Mouse (Mus musculus): ENCODE results near the gene Igf2bp3.
A peak's percentile ranks its signal among the peaks of the same experiment; 100 is the strongest.
"Not testable (repeated sequence)": the region's sequence is repeated elsewhere in the genome, so short reads cannot be mapped to it uniquely, and the experiment has no call there.

Igf2bp3 gene

DNA sequence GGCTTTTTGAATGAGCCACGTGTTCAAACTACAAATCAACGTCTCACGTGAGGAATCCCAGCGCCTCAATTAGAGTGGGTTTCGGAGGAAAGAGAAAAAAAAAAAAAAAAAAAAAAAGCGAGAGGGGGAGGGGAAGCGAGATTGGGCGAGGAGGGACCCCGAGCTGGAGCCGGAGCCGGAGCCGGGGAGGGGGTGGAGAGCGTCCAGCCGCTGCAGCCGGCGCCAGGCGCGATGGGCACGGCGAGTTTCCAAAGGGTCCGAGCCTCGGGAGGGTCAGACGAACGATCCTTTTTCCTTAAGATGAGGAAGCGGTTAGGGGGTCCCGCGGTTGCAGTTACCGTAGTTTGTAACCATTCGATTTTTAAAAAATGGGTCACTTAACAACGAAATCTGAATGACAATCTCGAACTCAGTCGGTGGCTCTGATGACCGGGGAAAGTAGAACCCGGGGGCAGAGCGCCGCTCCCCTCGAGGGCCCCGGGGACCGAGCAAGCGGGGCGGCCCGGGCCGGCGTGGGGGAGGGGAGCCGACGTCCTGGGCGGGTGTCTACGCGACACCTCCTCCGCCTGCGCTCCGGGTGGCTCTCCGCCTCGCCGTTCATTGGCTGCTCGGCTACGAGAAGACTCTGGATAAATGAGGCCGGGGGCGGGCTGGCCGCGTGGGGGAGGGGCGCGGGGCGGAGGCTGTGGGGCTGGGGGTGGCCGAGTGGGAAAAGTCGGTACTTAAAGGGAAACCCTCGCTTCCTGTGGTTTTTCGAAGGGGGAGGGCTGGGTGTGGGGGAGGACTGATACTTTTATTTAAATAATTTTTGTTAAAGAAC is at the start of gene Igf2bp3:
Gene Igf2bp3 (minus strand): TSS at position 30 of the 820 bp plus-strand sequence.
- peak; percentile 62 to 70 for DNase-seq (ENCODE audit: low spot score in 2 of 2)

DNA sequence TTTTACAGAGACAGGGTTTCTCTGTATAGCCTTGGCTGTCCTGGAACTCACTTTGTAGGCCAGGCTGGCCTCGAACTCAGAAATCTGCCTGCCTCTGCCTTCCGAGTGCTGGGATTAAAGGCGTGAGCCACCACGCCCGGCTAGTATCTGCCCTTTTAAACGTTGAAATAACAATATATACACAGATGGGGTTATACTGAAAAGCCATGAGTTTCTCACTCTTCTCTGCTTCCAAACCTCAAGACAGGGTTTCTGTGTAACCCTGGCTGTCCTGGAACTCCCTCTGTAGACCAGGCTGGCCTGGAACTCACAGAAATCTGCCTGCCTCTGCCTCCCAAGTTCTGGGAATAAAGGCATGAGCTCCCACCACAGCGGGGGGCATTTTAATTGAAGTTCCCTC is 49.7 kb upstream of the Igf2bp3 start:
- DNase-seq (ENCODE audit: low spot score in 2 of 2) = not testable (repeated sequence)

DNA sequence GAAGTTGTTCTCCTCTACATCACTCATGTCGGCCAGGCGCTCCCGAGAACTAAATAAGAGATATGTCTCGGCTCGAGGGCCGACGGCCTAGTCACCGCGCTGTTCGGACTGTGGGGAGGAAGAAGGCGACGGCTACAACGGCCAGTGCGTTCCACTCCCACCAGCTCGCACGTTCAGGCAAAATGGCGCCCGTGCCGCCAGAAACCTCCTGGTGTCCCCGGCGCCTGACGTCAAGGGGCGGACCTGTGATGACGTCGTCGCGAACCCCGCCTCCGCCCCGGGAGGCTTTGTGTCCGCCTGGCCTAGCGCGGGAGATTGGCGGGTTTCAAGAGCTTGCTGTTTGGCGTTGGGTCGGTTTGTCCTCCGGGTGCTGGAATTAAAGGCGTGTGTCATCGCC is 49.1 kb upstream of the Igf2bp3 start, which contains the start of gene Tra2a:
Gene Tra2a (minus strand): TSS at position 187 of the 397 bp plus-strand sequence.
- DNase-seq (ENCODE audit: low spot score in 2 of 2) = peak; percentile 96 to 97

DNA sequence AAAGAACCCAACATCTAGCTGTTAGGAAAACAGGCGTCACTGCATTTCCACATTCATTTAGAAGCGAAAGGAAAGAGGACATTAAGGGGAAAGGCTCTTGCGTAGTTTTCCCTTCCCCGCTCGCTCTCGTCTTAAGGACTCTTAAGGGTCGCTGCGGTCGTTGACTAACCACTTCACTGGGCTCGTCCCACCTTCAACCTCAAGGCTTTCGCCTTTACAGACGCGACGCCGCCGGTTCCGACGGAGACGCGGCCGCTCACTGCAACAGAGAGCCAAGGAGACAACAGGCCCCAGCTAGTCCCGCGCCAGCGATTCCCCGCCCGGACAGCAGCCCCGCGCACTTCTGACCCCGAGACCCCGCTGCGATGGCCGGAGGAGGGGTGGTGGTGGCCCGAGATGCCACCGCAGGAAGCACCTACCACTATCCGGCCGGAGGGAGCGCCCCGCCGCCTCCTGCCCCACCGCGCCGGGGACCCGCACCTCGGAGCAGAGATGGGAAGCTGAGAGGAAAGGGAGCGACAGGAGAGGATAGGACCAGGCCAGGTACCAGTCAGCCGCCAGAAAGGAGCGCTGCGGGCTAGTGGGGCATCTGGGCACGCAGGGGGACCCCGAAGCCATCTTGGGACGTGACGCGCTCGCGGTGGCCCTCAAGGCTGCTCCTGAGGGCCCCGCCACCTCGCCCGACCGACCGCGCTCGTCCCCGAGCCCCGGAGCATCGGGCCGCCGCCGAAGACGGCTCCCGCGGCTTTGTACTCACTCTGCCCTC is 48.5 kb upstream of the Igf2bp3 start:
- DNase-seq (ENCODE audit: low spot score in 2 of 2) = peak in 1 of 2 experiments; percentile 26

DNA sequence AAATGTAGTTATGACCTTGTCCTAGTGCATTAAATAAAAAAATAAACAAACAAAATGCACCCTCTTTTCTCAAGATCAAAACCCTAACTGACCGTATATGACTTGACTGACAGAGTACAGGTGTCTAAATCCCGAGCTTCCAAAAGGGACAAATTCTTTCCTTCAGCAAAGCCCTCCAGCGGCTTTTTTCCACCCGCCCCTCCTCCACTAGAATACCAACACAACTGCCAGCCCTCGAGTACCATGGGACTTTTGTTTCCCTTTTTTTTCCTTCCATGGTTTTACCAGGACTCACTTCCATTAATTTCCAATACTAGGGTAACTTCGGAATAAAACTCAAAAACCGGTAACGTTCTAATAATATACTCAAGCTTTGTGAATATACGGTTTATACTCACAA is 47.7 kb upstream of the Igf2bp3 start:
- DNase-seq (ENCODE audit: low spot score in 2 of 2) = no peak

DNA sequence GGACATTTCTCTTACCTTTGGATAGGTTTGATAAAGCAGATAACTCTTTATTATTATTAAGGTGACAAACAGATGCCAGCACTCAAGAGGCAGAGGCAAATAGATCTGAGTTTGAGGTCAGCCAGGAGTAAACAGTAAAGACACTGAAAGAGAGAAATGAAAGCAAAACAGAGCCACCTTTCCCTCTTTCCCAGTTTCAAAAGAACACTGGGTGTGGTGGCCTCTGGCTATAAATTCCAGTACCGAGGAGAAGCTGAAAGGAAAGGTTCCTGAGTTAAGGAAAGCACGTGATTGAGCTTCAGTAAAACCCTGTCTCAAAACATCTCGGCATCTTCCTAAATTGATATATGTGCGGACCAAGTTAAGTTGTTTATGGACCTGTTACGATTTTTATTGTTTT is 45.0 kb upstream of the Igf2bp3 start:
- DNase-seq (ENCODE audit: low spot score in 2 of 2) = no peak

DNA sequence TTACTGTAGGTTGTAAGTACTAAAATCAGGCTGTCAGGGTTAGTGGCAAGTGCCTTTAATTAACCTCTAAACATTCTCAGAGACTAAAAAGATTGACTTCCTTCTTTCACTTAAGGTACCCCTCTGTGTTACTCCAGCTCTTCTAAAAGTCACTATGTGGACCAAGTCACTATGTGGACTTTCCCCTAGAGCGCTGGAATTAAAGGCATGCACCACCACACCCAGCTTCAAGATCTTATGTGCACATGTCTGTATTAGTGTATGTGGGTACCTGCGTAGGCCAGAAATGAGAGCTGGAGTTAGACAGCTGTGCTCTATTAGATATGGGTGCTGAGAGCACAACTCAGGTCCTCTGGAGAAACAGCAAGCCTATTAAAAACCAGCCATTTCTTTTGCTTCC is 43.1 kb upstream of the Igf2bp3 start:
- DNase-seq (ENCODE audit: low spot score in 2 of 2) = no peak

DNA sequence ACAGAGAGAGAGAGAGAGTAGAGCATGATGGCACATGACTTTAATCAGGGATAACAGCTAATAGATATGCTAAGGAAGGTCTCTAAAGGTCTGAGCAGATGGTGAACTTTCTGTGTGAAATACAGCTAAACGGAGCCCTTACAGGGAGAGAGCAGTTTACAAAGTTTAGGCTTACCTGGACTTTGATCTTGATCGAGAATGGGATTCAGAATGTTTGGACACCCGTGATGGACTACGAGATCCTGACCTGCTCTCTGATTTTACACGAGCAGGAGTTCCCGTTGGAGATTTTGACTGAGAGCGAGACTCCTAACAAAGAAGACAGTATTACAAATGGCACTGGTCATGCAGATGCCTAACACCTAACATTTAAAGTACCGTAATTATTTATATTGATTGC is 37.5 kb upstream of the Igf2bp3 start:
- DNase-seq (ENCODE audit: low spot score in 2 of 2) = no peak

DNA sequence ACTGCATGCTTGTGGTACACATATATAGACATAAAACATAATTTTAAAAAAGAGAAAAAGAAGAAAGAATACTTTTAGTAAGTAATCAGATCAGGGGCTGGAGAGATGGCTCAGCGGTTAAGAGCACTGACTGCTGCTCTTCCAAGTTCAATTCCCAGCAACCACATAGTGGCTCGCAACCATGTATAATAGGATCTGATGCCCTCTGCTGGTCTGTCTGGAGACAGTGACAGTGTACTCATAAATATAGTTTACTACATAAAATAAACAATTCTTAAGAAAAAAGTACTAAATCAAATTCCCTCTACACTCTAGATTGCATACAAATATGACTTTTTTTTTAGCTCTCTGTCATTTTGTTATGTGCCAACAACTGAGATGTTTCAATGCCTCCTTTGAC is 36.4 kb upstream of the Igf2bp3 start:
- DNase-seq (ENCODE audit: low spot score in 2 of 2) = no peak

DNA sequence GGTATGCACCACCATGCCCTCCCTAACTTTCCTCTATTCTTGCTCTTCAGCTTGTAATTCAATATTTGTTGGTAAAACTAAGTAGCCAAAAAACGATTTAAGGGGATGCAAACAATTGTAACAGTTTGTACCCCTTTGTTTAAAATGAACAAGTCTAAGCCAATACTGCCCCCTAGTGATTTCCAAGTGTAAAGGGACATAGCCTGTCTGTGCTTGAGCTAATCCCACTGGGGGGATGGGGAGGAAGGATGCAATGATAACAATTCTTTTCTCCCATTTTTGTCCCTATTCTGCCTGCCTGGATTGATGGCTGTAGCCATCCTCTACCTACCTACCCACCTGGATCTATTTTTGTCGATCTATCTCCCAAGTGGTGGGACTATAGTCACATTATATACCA is 32.5 kb upstream of the Igf2bp3 start:
- no peak for DNase-seq (ENCODE audit: low spot score in 2 of 2)

DNA sequence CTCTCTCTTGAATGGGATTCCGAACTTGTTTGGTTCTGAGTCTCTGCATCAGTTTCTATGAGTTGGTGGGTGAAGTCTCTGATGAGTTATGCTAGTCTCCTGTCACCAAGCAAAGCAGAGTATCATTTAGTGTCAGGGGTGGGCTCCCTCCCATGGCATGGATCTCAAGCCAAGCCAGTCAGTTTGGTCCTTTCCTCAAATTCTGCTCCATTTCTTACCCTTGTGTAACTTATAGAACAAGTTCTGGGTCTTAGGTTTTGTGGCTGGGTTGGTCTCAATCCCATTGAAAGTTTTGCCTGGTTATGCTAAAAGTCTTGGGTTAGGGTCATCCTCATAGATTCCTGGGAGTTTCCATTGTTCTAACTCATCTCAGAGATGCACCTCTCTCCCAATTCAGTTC is 27.6 kb upstream of the Igf2bp3 start:
- DNase-seq (ENCODE audit: low spot score in 2 of 2) = no peak

DNA sequence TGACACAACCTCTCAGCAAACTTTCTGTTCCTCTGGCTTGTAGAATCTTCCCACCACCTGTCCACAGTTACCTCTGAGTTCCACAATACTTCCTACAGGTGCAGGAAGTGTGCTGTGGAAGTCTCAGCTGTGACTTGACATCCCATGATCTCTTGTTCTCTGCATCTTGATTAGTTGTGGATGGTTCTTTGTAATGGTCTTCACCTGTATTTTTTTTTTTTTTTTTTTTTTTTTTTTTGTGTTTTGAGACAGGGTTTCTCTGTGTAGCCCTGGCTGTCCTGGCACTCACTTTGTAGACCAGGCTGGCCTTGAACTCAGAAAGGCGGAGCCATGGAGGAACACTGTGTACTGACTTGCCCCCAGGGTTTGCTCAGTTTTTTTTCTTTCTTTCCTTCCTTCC is 26.8 kb upstream of the Igf2bp3 start:
- DNase-seq (ENCODE audit: low spot score in 2 of 2) = no peak

DNA sequence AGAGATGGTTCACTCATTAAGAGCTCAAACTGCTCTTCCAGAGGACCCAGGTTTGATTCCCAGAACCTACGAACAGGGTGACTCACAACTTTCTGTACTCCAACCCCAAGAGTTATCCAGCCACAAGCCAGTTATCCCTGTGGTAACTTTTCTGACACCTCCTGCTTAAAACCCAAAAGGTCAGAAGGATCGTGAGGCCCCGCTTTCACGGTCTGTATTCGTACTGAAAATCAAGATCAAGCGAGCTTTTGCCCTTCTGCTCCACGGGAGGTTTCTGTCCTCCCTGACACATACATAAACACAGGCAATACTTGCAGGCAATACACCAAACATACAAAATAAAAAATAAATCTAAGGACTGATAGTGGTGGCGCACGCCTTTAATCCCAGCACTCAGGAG is 21.6 kb upstream of the Igf2bp3 start:
- DNase-seq (ENCODE audit: low spot score in 2 of 2) = peak; percentile 97 to 100

DNA sequence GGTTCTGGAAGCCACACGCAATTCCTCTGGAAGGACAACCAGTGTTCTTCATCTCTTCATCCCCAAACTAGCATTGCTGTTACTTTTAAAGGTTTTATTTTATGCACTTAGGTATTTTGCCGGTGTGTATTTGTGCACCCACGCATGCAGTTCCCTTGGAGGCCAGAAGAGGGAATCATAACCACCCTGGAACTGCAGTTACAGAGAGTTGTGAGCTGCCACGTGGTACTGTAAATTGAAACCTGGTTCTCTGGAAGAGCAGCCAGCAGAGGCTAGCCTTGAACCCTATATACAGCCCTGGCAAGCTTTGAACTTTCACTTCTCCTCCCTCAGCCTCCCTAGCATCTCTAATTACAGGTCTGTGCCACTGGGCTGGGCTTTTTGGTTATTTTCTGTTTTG is 18.6 kb upstream of the Igf2bp3 start:
- no peak for DNase-seq (ENCODE audit: low spot score in 2 of 2)

DNA sequence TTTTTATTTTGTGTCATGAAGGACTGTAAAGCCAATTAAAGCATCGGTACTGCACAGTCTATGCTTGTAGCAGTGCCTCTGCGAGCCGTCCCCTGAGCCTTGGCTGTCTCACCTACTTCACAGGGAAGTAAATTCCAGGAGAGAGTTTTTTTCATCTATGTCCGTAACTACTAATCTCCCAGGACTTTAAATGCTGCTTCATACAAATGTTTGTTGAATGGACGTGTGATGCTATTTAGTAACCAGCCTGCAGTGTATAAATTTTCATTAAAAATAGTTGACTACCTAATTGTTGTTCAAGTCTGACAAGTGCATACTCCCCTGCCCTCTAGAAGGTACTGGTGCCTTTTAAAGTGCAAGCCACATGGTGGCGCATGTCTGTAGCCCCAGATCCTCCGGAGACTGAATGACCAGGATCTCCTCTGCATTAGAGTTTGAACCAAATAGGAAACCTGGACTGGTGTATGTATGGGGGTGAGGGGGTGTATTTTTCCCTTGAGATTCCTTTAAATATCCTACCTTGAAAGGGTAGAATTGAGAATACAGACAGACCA is 13.4 kb upstream of the Igf2bp3 start:
- DNase-seq (ENCODE audit: low spot score in 2 of 2) = peak in 1 of 2 experiments; percentile 31

DNA sequence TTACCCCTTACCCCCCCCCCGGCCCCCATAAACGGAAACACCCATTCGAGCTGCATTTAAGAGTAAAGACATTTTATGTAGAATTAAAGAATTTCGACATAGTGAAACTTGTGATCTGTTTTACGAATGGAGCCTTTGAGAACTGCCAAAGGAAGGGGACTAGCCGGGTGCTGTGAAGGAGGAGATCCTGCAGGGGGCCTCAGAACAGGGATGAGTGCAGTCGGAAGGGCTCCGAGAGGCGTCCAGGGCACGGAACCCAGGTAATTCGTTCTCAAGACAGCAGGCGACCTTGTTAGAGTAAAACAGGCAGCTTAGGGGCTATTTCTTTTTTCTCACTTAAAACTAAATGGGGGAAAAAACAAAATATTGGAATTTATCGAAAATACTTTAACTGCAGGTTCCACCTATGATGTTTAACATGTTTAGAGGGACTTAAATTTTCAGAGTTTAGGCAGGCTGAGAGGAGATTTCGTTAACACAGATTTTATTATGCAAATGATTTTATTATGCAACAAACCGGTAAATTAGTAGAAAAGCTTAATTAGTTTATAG is 12.5 kb upstream of the Igf2bp3 start:
- DNase-seq (ENCODE audit: low spot score in 2 of 2) = peak; percentile 29 to 30

DNA sequence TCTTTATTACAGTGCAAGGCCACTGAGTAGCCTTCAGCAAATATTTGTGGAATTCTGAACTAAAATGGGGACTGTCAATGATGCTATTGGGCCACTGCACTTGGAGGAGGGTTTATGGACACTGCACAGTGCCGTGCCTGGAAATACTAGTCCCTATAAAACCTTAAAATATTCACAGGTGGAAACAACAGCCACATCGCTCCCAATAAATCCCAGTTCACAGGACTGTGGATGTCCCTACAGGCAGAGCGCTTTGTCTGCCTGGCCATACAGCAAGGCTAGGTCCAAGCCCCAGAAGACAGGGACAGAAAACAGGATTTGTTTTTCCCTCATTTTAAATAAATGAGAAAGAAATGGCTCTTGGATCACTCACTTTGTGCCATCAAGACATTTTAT is 11.0 kb upstream of the Igf2bp3 start:
- DNase-seq (ENCODE audit: low spot score in 2 of 2) = no peak

DNA sequence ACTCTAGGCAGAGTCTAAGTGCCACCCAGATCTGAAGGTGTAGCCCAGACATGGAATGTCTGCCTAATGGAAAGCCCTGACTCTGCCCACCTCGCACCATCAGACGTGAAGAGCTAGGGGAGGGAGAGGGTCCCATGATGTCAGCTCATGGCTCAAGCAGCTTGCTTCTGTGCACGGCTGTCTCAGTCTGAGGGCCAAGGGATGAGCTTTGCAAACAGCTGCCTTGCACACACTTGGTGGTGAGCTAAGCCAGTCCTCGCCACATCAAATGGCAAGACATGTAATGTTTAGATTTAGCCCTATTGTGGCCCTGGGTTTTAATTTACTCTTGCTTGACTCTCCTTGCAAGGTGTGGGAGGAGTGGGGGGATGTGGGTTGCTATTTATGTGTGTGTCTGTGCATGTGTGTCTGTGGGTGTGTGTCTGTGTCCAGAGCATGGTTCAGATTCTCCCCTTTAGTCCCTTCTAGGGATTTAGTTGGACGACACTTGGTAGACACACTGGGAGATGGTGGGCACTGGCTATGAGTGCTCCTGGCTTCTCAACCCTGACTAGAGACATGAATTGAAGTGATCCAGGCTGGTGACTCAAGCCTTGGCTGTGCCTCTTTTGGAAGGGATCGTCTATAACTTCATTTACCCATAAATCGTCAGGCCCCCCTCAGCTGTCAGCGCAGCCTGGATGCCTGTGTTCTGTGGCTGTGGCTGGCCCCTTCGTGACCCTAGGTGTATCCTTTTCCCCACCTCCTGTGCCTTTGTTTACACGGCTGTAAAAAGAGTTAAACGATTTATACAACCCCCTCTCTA is 10.4 kb upstream of the Igf2bp3 start:
- no peak for DNase-seq (ENCODE audit: low spot score in 2 of 2)

DNA sequence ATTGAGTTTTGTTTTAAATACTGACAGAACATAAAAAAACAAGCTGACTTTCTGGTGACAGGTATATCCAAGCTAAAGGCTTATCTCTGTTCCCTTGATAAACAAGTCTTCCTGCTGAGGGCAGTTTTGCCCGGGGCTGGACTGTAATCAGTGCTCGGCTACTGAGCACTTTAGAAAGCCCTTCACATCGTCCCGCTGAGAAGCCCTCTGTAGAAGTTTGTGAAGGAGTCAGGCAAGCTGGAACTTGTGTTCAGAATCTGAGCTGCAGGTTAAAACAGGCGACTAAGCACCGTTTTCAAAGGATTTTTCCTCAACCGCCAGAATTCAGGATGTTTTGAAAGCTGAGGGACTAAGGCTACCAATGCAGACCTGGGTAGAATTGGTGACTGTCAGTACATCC is 7.1 kb upstream of the Igf2bp3 start:
- no peak for DNase-seq (ENCODE audit: low spot score in 2 of 2)

DNA sequence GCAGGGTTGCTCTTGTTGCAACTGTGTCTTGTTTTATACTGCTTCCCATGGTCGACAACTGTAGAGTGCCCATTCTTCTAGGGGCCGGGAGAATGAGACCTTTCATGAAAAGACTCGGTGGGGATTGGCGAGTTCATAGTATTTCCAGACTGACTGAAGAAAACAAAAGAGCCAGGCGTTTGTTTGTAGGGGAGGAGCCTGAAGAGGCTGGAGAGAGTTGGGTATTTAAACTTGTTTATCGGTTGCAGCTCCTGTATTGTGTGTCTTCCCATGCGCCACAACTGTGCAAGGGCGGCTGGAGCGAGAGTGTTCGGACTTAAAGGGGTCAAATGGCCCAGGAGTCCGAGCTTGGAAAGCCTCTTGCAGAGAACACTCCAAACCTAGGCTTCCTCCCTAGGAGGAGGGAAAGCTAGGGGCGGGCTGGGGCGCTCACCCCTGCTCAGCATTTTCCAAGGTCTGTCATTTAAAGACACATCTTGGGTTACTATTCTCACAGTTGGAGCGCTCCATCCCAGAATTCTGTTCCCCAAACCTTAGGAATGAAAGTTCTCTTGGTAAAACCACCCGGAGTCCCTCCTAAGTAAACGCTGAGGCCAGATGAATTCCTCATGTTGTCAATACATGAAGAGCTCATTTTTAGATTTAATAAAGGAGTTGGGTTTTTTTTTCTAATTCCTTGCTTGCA is 5.3 kb upstream of the Igf2bp3 start:
- DNase-seq (ENCODE audit: low spot score in 2 of 2) = no peak

DNA sequence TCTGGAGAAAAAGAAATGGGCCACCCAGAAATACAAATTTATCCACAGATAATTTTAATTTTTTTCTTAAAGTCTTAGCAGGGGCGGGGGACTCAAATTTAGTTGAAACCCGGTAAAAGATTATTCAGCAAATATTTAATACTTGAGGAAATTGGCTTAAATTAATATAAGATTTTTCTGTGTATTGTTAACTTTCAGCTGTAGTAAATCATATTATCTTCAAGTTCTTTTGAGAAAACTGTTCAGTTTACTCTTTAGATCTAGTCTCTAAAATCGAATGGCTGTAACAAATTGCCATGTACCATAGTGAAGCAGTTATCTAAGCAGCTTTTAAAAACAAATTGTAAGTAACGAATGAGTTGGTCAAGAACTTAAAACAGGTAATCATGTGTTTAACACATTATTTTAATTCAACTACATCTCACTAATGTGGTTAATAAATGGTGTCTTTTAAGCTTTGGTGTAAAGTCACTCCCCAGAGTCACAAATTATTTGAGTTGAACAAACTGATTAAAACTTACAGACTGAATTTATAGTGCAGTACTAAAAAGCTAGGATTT is 4.3 kb upstream of the Igf2bp3 start:
- DNase-seq (ENCODE audit: low spot score in 2 of 2) = no peak
